Mouse (Mus musculus) kidney, postnatal 0 days (tissue): ENCODE measurements around the gene Wdr83os. TPM values are rescaled to one million over a fixed set of nuclear protein-coding genes. Genes with fewer than 3 reads are reported as not detected.
A peak's percentile ranks its signal among the peaks of the same experiment; 100 is the strongest.

Experiments used
- ATAC-seq: fragments of 200-750 bp; cut with Nextera tagmentation; replicated peaks from 2 replicates; pipeline ENCODE4 v1.8.0; 2017; ENCODE audit warnings: low read depth, moderate number of reproducible peaks, moderate TSS enrichment, moderate library complexity; ENCODE audit not compliant: low FRiP score
- DNase-seq: peaks from one replicate; pipeline ENCODE4 v3.0.0-alpha.2; 2016; ENCODE audit warnings: low spot score
- H3K27ac ChIP-seq: fragments of 300-500 bp; sonication (generic); 2 replicates; pipeline ENCODE4 v1.5.1; 2014; ENCODE audit warnings: mild to moderate bottlenecking
- H3K27me3 ChIP-seq: fragments of 300-500 bp; sonication (generic); 2 replicates; pipeline ENCODE4 v1.6.1; 2014; ENCODE audit warnings: low read length, mixed read lengths; ENCODE audit not compliant: insufficient read depth
- H3K36me3 ChIP-seq: fragments of 300-500 bp; sonication (generic); 2 replicates; pipeline ENCODE4 v1.6.1; 2014; ENCODE audit warnings: low read length, mixed read lengths; ENCODE audit not compliant: insufficient read depth
- H3K4me1 ChIP-seq: fragments of 300-500 bp; sonication (generic); replicated peaks from 2 replicates; pipeline ENCODE4 v1.6.1; 2014; ENCODE audit warnings: antibody characterized with exemption, low read length, mixed read lengths; ENCODE audit not compliant: insufficient read depth
- H3K4me2 ChIP-seq: fragments of 300-500 bp; sonication (generic); 2 replicates; pipeline ENCODE4 v1.6.1; 2014; ENCODE audit warnings: mild to moderate bottlenecking, low read length, moderate library complexity, mixed read lengths
- H3K4me3 ChIP-seq: fragments of 300-500 bp; sonication (generic); replicated peaks from 2 replicates; pipeline ENCODE4 v1.5.1; 2014; ENCODE audit warnings: low read depth, low read length
- H3K9ac ChIP-seq: fragments of 300-500 bp; sonication (generic); 2 replicates; pipeline ENCODE4 v1.6.1; 2014; ENCODE audit warnings: low read depth, low read length
- H3K9me3 ChIP-seq: fragments of 300-500 bp; sonication (generic); replicated peaks from 2 replicates; pipeline ENCODE4 v1.6.1; 2016; ENCODE audit warnings: low read length, inconsistent platforms, mixed read lengths
- CTCF ChIP-seq: IDR thresholded peaks from 2 replicates; pipeline ENCODE4 v1.5.1; 2016; ENCODE audit warnings: antibody characterized with exemption, low read depth, mild to moderate bottlenecking, moderate library complexity
- WGBS: fragments of 180-500 bp; shearing (Covaris S2); extraction: QIAGEN DNeasy Blood & Tissue Kit; methylation state at CpG from one replicate; pipeline ENCODE4 v1.1.7; 2014; 5-methylcytosine and 5-hydroxymethylcytosine counted together
- polyA plus RNA-seq: library from polyadenylated mRNA; unstranded; fragments of >200 nt; fragmentation: Nextera tagmentation; extraction: Ambion mirVana; gene quantifications from 2 replicates; pipeline ENCODE4 v1.2.1, GENCODE M21; 2015

The Wdr83os gene
- 152 and 156 TPM in 2 replicates for polyA plus RNA-seq

GRCm38 (mm10) chr8:85080532-85081215 lies at the start of gene Wdr83os:
Gene Wdr83os, plus strand, starts transcription at chr8:85080740.
- WGBS: under 1% methylated on average over 30 of the region's 30 CpGs
- Histone ChIP-seq H3K9ac (peak within 1 kb of the TSS; percentile 87), H3K4me3 (peak within 1 kb of the TSS; percentile 72), H3K27me3 (no peaks in the 10 kb centered on the region), H3K9me3 (no peaks in the 10 kb centered on the region), H3K4me2 (peak within 1 kb of the TSS; percentile 96), H3K36me3 (peaks cover 12% of the 10 kb centered on the region), H3K27ac (peak within 1 kb of the TSS; percentile 82), H3K4me1 (no peaks in the 10 kb centered on the region; the same call in 1 of the 2 replicates)
- DNase-seq: peak; percentile 83
- ATAC-seq: peak; percentile 5
- TF ChIP-seq CTCF: no peak

GRCm38 (mm10) chr8:85032622-85033311 lies 47.8 kb upstream of the Wdr83os start:
- 80% methylated on average over 4 of the region's 4 CpGs for WGBS
- no peak overlapping the region for H3K9ac ChIP-seq
- no peak for DNase-seq
- H3K27ac ChIP-seq: peak overlapping the region; percentile 54; the same call in 1 of the 2 replicates
- no peak overlapping the region for H3K4me2 ChIP-seq
- no peaks in the 10 kb centered on the region for H3K9me3 ChIP-seq
- H3K27me3 ChIP-seq: no peaks in the 10 kb centered on the region
- peaks cover 13% of the 10 kb centered on the region; the same call in 1 of the 2 replicates for H3K4me1 ChIP-seq
- peaks cover 26% of the 10 kb centered on the region for H3K36me3 ChIP-seq
- ATAC-seq: no peak
- TF ChIP-seq CTCF: no peak
- no peak overlapping the region for H3K4me3 ChIP-seq

- no peak overlapping the region; the same call in 1 of the 2 replicates for H3K27ac ChIP-seq
- no peak overlapping the region for H3K4me2 ChIP-seq
- H3K9ac ChIP-seq: no peak overlapping the region
- H3K36me3 ChIP-seq: peaks cover 26% of the 10 kb centered on the region
- no peaks in the 10 kb centered on the region for H3K27me3 ChIP-seq
- no peak for TF ChIP-seq CTCF
- DNase-seq (no peak), ATAC-seq (no peak)
- WGBS: 68% methylated on average over 1 of the region's 1 CpGs
- peaks cover 12% of the 10 kb centered on the region for H3K4me1 ChIP-seq
- no peaks in the 10 kb centered on the region for H3K9me3 ChIP-seq
- no peak overlapping the region for H3K4me3 ChIP-seq
Measured at GRCm38 (mm10) chr8:85033867-85034266, 46.7 kb upstream of the Wdr83os start.

GRCm38 (mm10) chr8:85034764-85035163 lies 45.8 kb upstream of the Wdr83os start:
- 4% methylated on average over 13 of the region's 13 CpGs for WGBS
- ATAC-seq (no peak), DNase-seq (peak; percentile 95)
- Histone ChIP-seq H3K36me3 (peaks cover 24% of the 10 kb centered on the region), H3K9me3 (no peaks in the 10 kb centered on the region), H3K4me1 (peaks cover 13% of the 10 kb centered on the region), H3K4me3 (peak overlapping the region; percentile 85), H3K4me2 (peak overlapping the region; percentile 91), H3K27me3 (no peaks in the 10 kb centered on the region), H3K27ac (no peak overlapping the region), H3K9ac (peak overlapping the region; percentile 69; the same call in 1 of the 2 replicates)
- no peak for TF ChIP-seq CTCF

- Histone ChIP-seq H3K4me3 (peak overlapping the region; percentile 85), H3K4me1 (peaks cover 13% of the 10 kb centered on the region), H3K9ac (peak overlapping the region; percentile 69), H3K9me3 (no peaks in the 10 kb centered on the region), H3K27me3 (no peaks in the 10 kb centered on the region), H3K36me3 (peaks cover 19% of the 10 kb centered on the region), H3K4me2 (peak overlapping the region; percentile 91), H3K27ac (peak overlapping the region; percentile 92)
- WGBS: 7% methylated on average over 12 of the region's 12 CpGs
- no peak for ATAC-seq
- peak; percentile 18 for DNase-seq
- TF ChIP-seq CTCF: no peak
Measured at GRCm38 (mm10) chr8:85035165-85035727, 45.3 kb upstream of the Wdr83os start.

GRCm38 (mm10) chr8:85035728-85036310 lies 44.7 kb upstream of the Wdr83os start:
- Histone ChIP-seq H3K4me3 (peak overlapping the region; percentile 85), H3K27me3 (no peaks in the 10 kb centered on the region), H3K27ac (peak overlapping the region; percentile 92), H3K4me1 (peaks cover 13% of the 10 kb centered on the region), H3K4me2 (peak overlapping the region; percentile 91), H3K9ac (peak overlapping the region; percentile 69), H3K9me3 (no peaks in the 10 kb centered on the region), H3K36me3 (peaks cover 20% of the 10 kb centered on the region)
- 0 out of 2 replicates have a peak, but pooled peaks have one; percentile 0 for ATAC-seq
- TF ChIP-seq CTCF: no peak
- peak; percentile 47 for DNase-seq
- 2% methylated on average over 15 of the region's 15 CpGs for WGBS
